Mouse (Mus musculus) G1E (cell line): ENCODE data around the gene Slc51a.

ENCODE experiments used
- CTCF ChIP-seq: IDR thresholded peaks from 2 replicates; pipeline ENCODE4 v1.5.1; 2012; ENCODE audit warnings: low read depth, low read length, inconsistent platforms, mixed read lengths
- GATA1 ChIP-seq: IDR thresholded peaks from 2 replicates; pipeline ENCODE4 v1.6.1; 2012; ENCODE audit warnings: borderline replicate concordance, low read length, inconsistent platforms, mixed read lengths
- GATA2 ChIP-seq: IDR thresholded peaks from 2 replicates; pipeline ENCODE4 v1.6.1; 2012; ENCODE audit warnings: low read depth, low read length, inconsistent platforms, borderline replicate concordance
- POLR2AphosphoS5 ChIP-seq: IDR thresholded peaks from 2 replicates; pipeline ENCODE4 v1.6.1; 2012; ENCODE audit warnings: low read depth, low read length, inconsistent platforms; ENCODE audit not compliant: insufficient replicate concordance
- TAL1 ChIP-seq: conservative IDR thresholded peaks from 2 replicates; pipeline ENCODE4 v1.6.1; 2012; ENCODE audit warnings: low read depth, low read length, inconsistent platforms, mixed read lengths

- no peak for TF ChIP-seq CTCF
- TF ChIP-seq POLR2AphosphoS5 = no peak
- no peak for TF ChIP-seq GATA2
- no peak for TF ChIP-seq TAL1
- no peak for TF ChIP-seq GATA1
Measured at GRCm38 (mm10) chr16:32456086-32456485, 31.6 kb downstream of the Slc51a start.
